In the genomic region with DNA sequence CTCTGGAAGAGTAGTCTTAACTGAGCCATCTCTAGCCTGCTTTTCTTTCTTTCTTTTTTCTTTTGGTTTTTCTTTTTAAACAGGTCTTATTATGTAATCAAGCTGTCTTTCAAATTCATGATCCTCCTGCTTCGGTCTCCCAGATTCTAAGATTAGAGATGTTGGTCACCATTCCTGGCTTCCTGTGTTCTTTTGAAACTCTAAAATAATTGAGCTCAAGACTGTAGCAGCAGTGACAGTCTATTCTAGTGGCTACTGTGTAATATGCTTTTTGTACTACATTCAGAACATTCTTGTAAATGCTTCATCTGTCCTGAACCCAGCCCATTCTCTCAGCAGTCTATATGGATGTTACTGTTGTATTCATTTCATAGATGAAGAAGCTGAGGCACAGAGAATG, we compare ENCODE assay signal across 16 mouse cellular contexts.
"Had no signal": no experiment of that assay in that cellular context is flagged by ENCODE, and none has a peak within 500 bp of the region (broad histone marks: within the 10 kb centered on the region; RNA-seq: fewer than 3 reads in every experiment).

No protein-coding gene starts in this region.

- H3K27ac ChIP-seq: neural tube, embryonic 13.5 days; neural tube, embryonic 15.5 days; stomach, embryonic 15.5 days; stomach, postnatal 0 days had no signal

- H3K4me3 ChIP-seq: neural tube, embryonic 13.5 days; neural tube, embryonic 15.5 days; stomach, embryonic 15.5 days had no signal

- H3K9ac ChIP-seq: neural tube, embryonic 13.5 days; neural tube, embryonic 15.5 days; stomach, embryonic 15.5 days had no signal

- H3K9me3 ChIP-seq: neural tube, embryonic 13.5 days; neural tube, embryonic 15.5 days; stomach, embryonic 15.5 days had no signal

- H3K4me1 ChIP-seq: neural tube, embryonic 13.5 days; neural tube, embryonic 15.5 days; stomach, embryonic 15.5 days had no signal

- H3K27me3 ChIP-seq: neural tube, embryonic 13.5 days; neural tube, embryonic 15.5 days; stomach, embryonic 15.5 days had no signal

- DNase-seq: retina, postnatal 1 day; right cerebral cortex, adult 18-20 months; right cerebral cortex, postnatal 14 days; right cerebral cortex, postnatal 25 days; right cerebral cortex, postnatal 4 days; spleen, adult 18-20 months; thymus, adult 18-20 months; thymus, adult 2 months; thymus, postnatal 14 days; thymus, postnatal 25 days; thymus, postnatal 36 days; thymus, postnatal 4 days had no signal

- H3K4me2 ChIP-seq: neural tube, embryonic 13.5 days; neural tube, embryonic 15.5 days; stomach, embryonic 15.5 days had no signal
